Mouse (Mus musculus) olfactory bulb, adult 2 months (tissue): ENCODE data around the gene Prdm16. TPM values are rescaled to one million over a fixed set of nuclear protein-coding genes. Genes with fewer than 3 reads are reported as not detected.

Experiments used
- H3K27ac ChIP-seq: fragments of 200-500 bp; 2 replicates; pipeline ENCODE4 v1.5.1; 2012; ENCODE audit warnings: low read depth, low read length; ENCODE audit not compliant: insufficient read depth
- H3K4me1 ChIP-seq: fragments of 200-500 bp; 2 replicates; pipeline ENCODE4 v1.6.1; 2012; ENCODE audit warnings: low read length; ENCODE audit not compliant: control insufficient read depth, insufficient read depth
- H3K4me3 ChIP-seq: fragments of 200-500 bp; 2 replicates; pipeline ENCODE4 v1.5.1; 2012; ENCODE audit warnings: mild to moderate bottlenecking, low read depth, low read length, moderate library complexity; ENCODE audit not compliant: insufficient read depth
- CTCF ChIP-seq: fragments of 200-500 bp; IDR thresholded peaks from 2 replicates; pipeline ENCODE4 v1.5.1; 2012; ENCODE audit warnings: low read depth, mild to moderate bottlenecking, low read length, moderate library complexity; ENCODE audit not compliant: insufficient read depth
- POLR2A ChIP-seq: fragments of 200-500 bp; IDR thresholded peaks from 2 replicates; pipeline ENCODE4 v1.6.1; 2012; ENCODE audit warnings: mild to moderate bottlenecking, low read depth, low read length, moderate library complexity; ENCODE audit not compliant: insufficient read depth
- WGBS: fragments of 180-500 bp; shearing (Covaris S2); methylation state at CpG from one replicate; pipeline ENCODE4 v1.1.7; 2018; 5-methylcytosine and 5-hydroxymethylcytosine counted together
- polyA plus RNA-seq: library from polyadenylated mRNA; stranded (reverse); fragments of >200 nt; gene quantifications from 2 replicates; pipeline ENCODE4 v1.2.4, GENCODE M21; 2012; ENCODE audit warnings: low replicate concordance; ENCODE audit not compliant: missing spikeins, insufficient read depth, insufficient read length

Gene Prdm16
- polyA plus RNA-seq, 1 experiment, result not detected

DNA sequence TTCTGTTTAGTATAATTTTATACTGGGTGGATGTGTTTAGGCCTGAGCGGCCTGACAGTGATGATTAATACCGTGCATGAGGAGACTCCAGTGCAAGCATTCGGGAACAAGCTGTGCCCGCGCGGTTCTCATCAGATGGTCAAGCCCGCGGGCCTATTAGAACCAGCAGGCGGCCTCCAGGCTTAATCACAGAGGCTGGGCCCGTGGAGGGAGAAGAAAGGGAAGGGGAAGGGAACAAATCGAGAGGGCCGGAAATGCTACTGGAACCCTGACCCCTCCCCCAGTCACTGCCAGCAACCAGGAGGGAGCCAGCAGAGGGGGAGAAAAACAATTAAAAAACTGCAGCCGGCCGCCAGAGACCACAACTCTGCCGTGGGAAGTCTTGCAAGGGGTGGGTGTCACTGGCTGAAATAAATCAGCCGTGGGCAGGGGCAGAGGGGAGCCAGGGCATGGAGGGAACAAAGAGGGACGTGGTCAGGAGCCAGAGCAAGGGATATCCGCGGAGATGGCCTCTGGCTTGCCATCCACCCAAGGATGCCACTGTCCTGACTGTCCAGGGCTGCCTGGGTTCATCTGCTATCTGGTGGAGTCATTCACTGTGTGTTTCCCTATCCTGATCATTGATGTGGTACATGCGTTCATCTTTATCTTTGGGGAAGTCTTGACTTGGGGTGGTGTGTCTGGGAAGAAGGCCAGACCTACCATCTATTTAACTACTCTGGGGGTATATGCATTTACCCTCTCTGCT is 246.2 kb downstream of the Prdm16 start:
- TF ChIP-seq POLR2A (no peak), CTCF (no peak)
- Histone ChIP-seq H3K27ac (no peak overlapping the region), H3K4me1 (peaks cover 8% of the 10 kb centered on the region), H3K4me3 (no peak overlapping the region)
- 54% methylated on average over 20 of the region's 20 CpGs for WGBS

DNA sequence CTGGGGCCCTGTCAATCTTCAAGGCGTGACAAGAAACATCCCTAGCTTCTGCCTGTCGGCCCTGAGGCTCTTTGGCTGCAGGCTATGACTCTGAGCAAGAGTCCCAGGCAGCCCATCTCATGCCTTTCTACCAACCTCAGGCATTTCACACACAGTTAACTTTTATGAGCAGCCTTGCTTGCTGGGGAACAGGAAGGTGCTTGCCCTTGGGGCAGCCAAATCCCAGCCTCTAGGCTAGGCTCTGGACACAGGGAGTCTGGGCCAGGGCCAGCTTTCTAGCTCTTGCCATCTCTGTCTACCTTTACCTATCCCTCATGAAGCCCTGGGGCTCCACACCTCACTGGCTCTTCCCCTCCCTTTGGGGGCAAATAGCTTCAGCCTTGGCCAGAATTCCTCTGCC is 247.0 kb downstream of the Prdm16 start:
- Histone ChIP-seq H3K4me1 (peaks cover 12% of the 10 kb centered on the region), H3K27ac (no peak overlapping the region), H3K4me3 (no peak overlapping the region)
- TF ChIP-seq POLR2A, result no peak
- TF ChIP-seq CTCF, result no peak
- 98% methylated on average over 2 of the region's 2 CpGs for WGBS

DNA sequence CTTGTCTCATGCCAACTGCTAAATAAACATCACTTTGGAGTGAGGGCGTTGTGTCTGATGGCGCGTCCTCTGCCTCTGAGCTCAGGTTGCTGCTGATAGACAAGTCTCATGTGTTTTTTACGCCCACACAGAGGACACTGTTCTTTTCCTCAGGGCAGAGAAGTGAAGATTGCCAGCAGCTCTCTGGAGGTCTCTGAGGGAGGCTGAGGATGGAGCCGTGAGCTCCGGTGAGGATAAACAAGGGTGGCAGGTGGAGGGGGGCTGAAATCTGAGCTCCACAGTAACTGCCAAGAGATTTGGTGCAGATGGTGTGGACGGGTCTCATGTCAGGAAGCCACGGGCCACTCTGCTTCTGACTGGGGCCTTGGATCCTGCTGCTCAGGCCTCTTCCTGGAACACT is 249.9 kb downstream of the Prdm16 start:
- 73% methylated on average over 8 of the region's 8 CpGs for whole genome bisulfite sequencing
- TF ChIP-seq CTCF, result no peak
- no peak for TF ChIP-seq POLR2A
- H3K27ac ChIP-seq, result no peak overlapping the region
- peaks cover 12% of the 10 kb centered on the region for H3K4me1 ChIP-seq
- H3K4me3 ChIP-seq, result no peak overlapping the region

DNA sequence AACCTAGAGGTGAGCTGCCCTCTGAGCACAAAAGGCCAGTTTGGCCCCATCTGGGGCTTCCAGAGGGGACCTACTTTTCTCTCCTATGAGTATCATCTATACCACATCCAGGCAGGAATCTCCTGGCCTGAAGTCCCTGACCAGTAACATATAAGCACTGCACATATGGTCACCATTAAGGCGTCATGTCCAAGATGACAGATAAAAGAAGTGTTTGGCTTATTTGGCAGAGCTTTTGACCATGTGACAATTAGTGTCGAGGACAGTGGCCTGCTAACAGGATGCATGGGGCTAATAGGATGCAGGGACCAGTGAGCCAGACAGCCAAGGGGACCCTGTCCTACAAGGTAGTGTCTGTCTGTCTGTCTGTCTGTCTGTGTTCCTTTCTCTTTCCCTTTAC is 250.8 kb downstream of the Prdm16 start:
- WGBS, result 79% methylated on average over 2 of the region's 2 CpGs
- no peak overlapping the region for H3K4me3 ChIP-seq

DNA sequence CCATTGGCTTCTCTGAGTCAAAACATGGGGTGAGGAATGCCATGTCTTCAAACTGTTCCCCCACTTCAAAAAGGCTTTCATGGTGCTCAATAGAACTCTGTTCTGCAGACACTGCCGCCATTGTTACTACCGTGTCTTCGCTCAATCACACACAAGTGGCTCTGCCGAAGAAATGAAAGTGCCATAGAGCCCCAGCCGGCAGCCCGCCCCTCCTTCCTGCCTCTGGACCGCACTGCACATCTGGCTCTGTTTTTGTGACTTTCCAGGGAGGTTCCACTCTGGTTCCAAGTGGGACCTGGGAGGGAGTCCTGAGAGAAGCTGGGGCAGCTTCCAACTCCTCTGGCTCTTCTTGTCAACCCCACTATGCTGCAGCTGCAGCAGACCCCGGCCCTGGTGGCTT is 251.5 kb downstream of the Prdm16 start:
- WGBS, result 61% methylated on average over 8 of the region's 8 CpGs
- TF ChIP-seq POLR2A (no peak), CTCF (no peak)
- no peak overlapping the region for H3K27ac ChIP-seq

More for the DNA sequence above, 250.8 kb downstream of the Prdm16 start:
- peaks cover 13% of the 10 kb centered on the region for H3K4me1 ChIP-seq
- H3K27ac ChIP-seq, result no peak overlapping the region
- TF ChIP-seq POLR2A (no peak), CTCF (no peak)

DNA sequence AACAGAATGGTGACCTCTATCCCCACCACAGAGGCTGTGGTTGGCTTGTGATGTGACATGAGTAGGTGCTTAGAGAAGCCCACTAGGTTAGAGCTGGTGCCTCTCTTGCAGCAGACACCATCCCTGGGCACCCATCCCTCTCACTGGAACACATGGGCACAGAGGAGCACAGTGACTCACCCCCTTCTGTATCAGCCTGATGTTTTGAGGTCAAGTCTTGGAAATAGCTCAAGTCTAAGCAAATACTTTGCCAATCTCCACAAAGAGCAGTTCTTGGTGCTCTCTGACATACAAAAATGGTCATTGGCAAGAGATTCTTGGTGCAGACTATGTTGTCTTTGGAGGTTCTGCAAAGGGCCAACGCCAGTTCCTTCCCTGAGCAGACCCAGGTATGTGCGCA is 257.8 kb downstream of the Prdm16 start:
- Histone ChIP-seq H3K27ac (no peak overlapping the region), H3K4me3 (no peak overlapping the region), H3K4me1 (peaks cover 10% of the 10 kb centered on the region)
- 77% methylated on average over 2 of the region's 2 CpGs for WGBS
- no peak for TF ChIP-seq CTCF
- no peak for TF ChIP-seq POLR2A

More for the DNA sequence above, 251.5 kb downstream of the Prdm16 start:
- peaks cover 11% of the 10 kb centered on the region for H3K4me1 ChIP-seq
- H3K4me3 ChIP-seq, result no peak overlapping the region

DNA sequence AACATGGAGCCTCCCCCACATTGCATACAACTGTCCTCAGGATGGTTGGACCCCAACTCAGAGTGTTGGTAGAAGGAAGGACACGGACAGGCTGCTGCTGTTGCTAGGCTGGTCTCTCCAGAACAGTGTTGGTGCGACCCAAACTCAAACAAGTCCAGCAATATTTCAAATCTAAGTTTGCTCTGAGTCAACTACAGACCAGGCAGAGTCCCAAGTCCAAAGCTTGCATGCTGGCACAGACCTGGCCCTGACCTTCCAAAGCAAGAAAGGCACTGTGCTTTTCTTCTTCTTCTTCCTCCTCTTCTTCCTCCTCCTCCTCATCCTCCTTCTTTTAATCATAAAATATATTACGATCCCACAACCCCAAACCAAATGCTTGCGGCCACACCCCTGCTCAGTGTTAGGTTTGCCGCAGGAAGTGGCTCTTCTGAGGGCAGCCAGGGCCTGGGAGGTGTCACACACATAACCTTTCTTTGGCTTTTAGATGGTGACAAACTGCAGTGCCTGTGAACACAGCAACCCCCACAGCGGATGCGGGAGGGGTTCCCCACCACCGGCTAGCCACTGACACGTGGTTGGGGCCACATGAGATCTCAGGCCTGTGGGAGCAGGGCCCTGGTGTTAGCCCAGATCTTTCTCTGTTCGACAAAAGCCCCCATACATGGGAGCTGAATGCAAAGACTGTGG is 260.6 kb downstream of the Prdm16 start:
- Histone ChIP-seq H3K4me3 (no peak overlapping the region), H3K4me1 (peaks cover 10% of the 10 kb centered on the region), H3K27ac (no peak overlapping the region)
- no peak for TF ChIP-seq CTCF
- TF ChIP-seq POLR2A, result no peak
- 93% methylated on average over 10 of the region's 10 CpGs for WGBS

DNA sequence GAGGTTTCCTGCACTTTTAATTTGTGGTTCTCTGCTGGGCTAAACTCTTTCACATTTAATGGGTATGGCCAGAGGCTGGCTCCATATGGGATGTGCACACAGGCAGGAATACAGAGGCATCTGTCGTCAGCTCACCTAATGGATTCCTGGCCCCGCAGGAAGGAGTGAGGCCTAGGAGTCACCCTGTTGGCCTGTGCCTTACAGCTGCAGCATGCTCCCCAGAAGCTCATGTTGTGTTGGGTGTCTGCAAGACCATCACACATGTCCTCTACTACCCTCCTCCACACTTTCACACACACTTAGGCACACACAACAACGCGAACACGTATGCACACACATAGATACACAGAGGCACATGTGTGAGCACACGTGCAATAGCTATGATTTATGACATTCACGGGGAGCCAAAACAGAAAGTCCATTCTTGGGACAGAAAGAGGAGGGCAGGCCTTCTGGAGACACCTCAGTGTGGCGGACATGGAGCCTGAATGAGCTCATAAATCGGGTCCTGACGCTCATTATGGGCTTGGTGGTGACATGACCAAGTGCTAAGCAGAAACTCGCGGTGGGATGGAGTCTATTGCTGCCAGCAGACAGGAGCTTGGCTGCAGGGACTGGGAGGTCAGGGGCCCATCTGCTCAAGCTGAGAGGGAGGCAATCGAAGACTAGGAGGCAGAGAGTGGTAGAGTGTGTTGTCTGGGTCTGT is 265.0 kb downstream of the Prdm16 start:
- Histone ChIP-seq H3K27ac (no peak overlapping the region), H3K4me3 (no peak overlapping the region), H3K4me1 (no peaks in the 10 kb centered on the region)
- WGBS, result 85% methylated on average over 13 of the region's 13 CpGs
- TF ChIP-seq CTCF (no peak), POLR2A (no peak)

DNA sequence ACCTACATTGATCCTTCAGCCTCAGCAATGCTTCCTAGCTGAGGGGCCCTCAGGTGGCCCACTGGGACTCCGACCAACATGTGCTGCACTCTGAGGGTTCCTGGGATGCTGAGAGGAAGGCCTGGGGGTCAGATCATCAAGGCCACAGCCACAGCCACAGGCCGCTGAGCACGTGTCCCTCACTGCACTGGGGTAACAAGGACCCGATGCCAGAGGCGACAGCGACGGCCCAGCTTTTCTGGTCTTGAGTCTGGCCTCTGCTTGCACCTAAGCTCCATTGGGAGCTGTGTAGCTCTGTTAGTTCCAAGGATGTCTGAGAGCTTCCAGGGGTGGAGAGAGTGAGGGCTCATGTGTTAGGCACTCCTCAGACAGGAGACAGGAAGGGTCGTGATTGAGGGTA is 265.8 kb downstream of the Prdm16 start:
- TF ChIP-seq CTCF, result no peak
- no peak for TF ChIP-seq POLR2A
- Histone ChIP-seq H3K4me1 (no peaks in the 10 kb centered on the region; the same call in 1 of the 2 replicates), H3K27ac (no peak overlapping the region), H3K4me3 (no peak overlapping the region)
- WGBS, result 82% methylated on average over 8 of the region's 8 CpGs
